Mouse (Mus musculus): ENCODE measurements around the gene Vmn1r135. TPM values are rescaled to one million over a fixed set of nuclear protein-coding genes. Genes with fewer than 3 reads are reported as not detected.

The Vmn1r135 gene
- not detected in 2 replicates for polyA plus RNA-seq (2012; rRNA removed)

DNA sequence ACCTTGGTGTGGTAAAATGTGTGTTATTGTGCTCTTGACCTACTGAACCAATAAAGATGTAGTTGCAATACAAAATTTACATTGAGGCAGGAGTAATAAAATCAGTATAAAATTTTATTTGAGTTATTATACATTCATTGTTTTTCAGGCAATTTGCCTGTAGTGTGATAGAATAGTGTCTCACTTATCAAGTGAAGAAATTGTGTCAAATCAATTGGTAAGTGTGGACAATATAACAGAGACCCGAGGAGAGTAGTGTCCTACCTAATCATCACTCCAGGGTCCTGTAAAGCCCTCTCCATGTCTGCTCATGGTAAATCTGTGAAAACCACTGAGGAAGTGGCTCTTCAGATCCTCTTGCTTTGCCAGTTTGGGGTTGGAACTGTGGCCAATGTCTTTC lies at the start of gene Vmn1r135:
Gene Vmn1r135, plus strand, starts transcription at position 301 of the 400 bp plus-strand sequence.

GRCm38 (mm10) chr7:21796628-21797027 lies 35.5 kb upstream of the Vmn1r135 start, which contains the start of gene Gm4177:
TSS of gene Gm4177 (minus strand) at chr7:21796728.

DNA sequence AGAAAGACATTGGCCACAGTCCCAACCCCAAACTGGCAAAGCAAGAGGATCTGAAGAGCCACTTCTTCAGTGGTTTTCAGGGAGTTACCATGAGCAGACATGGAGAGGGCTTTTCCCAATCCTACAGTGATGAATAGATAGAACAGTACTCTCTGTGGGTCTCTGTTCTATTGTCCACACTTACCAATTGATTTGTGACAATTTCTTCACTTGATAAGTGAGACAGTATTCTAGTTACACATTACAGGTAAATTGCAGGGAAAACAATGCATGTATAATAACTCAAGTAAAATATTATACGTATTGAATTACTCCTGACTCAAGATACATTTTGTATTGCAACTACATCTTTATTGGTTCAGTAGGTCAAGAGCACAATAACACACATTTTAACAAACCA lies 12.0 kb downstream of the Vmn1r135 start, which contains the start of gene Gm5725:
Gene Gm5725, minus strand, starts transcription at position 101 of the 400 bp plus-strand sequence.

Other genes with a start within 250 kb of the Vmn1r135 start
- gene Vmn1r132, start 218.3 kb upstream of the Vmn1r135 start, polyA plus RNA-seq (2012; rRNA removed): not detected in 2 replicates
- gene Gm4175, start 70.9 kb upstream of the Vmn1r135 start, polyA plus RNA-seq (2012; rRNA removed): not detected in 2 replicates
- gene Gm4177, start 35.6 kb upstream of the Vmn1r135 start, polyA plus RNA-seq (2012; rRNA removed): not detected in 2 replicates
- gene Gm5725, start 11.9 kb downstream of the Vmn1r135 start, polyA plus RNA-seq (2012; rRNA removed): not detected in 2 replicates
- gene Gm5891, start 88.9 kb downstream of the Vmn1r135 start, polyA plus RNA-seq (2012; rRNA removed): not detected in 2 replicates
- not detected in 2 replicates for gene Vmn1r137, start 162.2 kb downstream of the Vmn1r135 start, polyA plus RNA-seq (2012; rRNA removed)
- not detected in 2 replicates for gene Vmn1r138, start 196.5 kb downstream of the Vmn1r135 start, polyA plus RNA-seq (2012; rRNA removed)
- not detected in 2 replicates for gene Gm6176, start 224.0 kb downstream of the Vmn1r135 start, polyA plus RNA-seq (2012; rRNA removed)
- not detected in 2 replicates for gene Vmn1r139, start 236.7 kb downstream of the Vmn1r135 start, polyA plus RNA-seq (2012; rRNA removed)

Data from central nervous system, embryonic 14 days (tissue).